Mouse (Mus musculus): ENCODE measurements around the gene Nxn. TPM values are rescaled to one million over a fixed set of nuclear protein-coding genes. Genes with fewer than 3 reads are reported as not detected.
A peak's percentile ranks its signal among the peaks of the same experiment; 100 is the strongest.

Gene Nxn
- total and polyA plus RNA-seq, 3 experiments: 10.0 to 19.1 (median 14.6) TPM

DNA sequence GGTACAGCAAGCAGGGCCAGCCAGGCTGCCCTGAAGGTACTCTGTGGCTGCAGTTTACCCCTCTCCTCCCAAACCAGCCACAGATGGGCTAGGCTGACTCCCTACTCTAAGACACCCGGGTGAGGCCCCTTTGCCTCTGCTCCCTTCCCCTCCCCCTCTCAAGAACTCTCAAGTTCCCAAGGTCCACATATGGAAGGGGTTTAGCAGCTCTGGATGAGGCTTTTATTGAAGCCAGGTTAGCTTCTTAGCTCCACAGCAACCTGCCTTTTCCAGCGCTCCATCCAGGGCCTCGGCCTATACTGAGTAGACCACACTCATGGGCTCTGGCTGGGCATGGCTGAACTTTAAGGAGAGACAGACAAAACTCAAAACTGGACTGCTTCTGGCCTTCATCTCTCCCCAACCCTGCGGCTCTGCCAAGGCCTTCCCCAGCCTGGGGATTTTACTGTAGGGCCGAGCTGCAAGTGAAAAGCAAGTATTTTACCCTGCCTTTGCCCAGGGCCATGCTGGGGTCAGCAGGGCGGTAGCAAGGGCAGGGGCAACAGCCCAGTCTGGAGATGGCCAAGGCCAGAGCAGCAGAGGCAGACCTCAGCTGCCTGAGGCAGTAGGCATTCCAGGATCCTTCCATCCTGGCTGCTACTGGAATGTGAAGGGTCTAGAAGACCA, 31.2 kb upstream of the Nxn start:
- Histone ChIP-seq H3K4me3 (no peak overlapping the region), H3K4me1 (ENCODE audit: control insufficient read depth, insufficient read depth, low read length) (peaks cover 15% of the 10 kb centered on the region), H3K27ac (no peak overlapping the region; the same call in 1 of the 2 replicates), H3K79me2 (replicated peaks; ENCODE audit: control insufficient read depth, insufficient read depth, low read length) (no peaks in the 10 kb centered on the region), H3K36me3 (ENCODE audit: control insufficient read depth, insufficient read depth, low read length) (no peaks in the 10 kb centered on the region), H3K27me3 (ENCODE audit: control insufficient read depth, insufficient read depth, low read length) (no peaks in the 10 kb centered on the region), H3K9ac (ENCODE audit: low read depth, low read length) (no peak overlapping the region)
- WGBS: 76% methylated on average over 6 of the region's 6 CpGs
- intact Hi-C loops (cut with DNase I): no loop called here
- no peak for TF ChIP-seq POLR2A (IDR thresholded peaks at IDR 0.05; ENCODE audit: insufficient read depth, low read depth, low read length)
- TF ChIP-seq CTCF (IDR thresholded peaks at IDR 0.05): no peak
- no peak for TF ChIP-seq EP300 (IDR thresholded peaks at IDR 0.05; ENCODE audit: insufficient read depth, low read depth, low read length)
- no peak for DNase-seq

DNA sequence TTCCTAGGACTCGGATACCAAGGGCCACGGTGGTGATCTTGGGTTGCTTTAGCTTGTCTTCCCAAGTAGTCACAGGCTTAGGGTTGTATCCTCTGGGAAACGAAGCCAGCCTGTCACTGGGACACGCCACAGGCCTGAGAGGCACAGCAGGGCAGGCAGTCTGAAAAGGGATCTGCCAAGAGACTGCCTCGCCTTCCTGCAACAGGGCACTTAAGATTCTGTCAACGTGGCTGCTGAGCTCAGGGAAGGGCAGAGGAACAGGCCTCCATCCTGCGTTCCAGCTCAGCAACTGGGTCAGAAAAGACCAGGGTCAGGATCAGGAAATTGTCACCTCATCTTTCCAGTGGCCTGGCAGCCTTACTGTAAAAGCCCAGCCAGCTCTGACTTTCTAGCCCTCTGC, 30.6 kb upstream of the Nxn start:
- intact Hi-C loops (cut with DNase I): no loop called here
- Histone ChIP-seq H3K79me2 (replicated peaks; ENCODE audit: control insufficient read depth, insufficient read depth, low read length) (no peaks in the 10 kb centered on the region), H3K9ac (ENCODE audit: low read depth, low read length) (no peak overlapping the region), H3K36me3 (ENCODE audit: control insufficient read depth, insufficient read depth, low read length) (no peaks in the 10 kb centered on the region), H3K27ac (no peak overlapping the region; the same call in 1 of the 2 replicates), H3K4me1 (ENCODE audit: control insufficient read depth, insufficient read depth, low read length) (peaks cover 13% of the 10 kb centered on the region), H3K27me3 (ENCODE audit: control insufficient read depth, insufficient read depth, low read length) (no peaks in the 10 kb centered on the region), H3K4me3 (no peak overlapping the region)
- TF ChIP-seq EP300 (IDR thresholded peaks at IDR 0.05; ENCODE audit: insufficient read depth, low read depth, low read length) (no peak), CTCF (IDR thresholded peaks at IDR 0.05) (no peak), POLR2A (IDR thresholded peaks at IDR 0.05; ENCODE audit: insufficient read depth, low read depth, low read length) (no peak)
- WGBS: 57% methylated on average over 7 of the region's 7 CpGs
- DNase-seq: no peak

DNA sequence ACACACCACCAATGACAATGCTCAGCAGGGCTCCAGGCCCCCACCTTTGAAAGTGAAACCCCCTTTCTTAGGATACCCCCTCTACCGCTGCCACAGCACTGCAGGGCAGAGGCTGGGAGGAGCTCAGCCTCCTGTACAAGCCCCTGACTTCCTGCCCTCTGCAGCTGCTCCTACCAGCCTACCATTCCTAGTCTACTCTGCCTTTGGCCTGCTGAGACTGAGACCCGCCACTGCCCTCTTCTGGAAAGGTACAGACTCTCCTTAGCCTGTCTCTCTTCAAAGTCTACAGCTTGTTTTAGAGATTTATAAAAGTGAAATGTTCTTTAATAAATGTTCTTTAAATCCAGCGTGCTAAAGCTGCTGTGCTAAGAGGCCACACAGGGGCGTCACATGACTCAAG, 30.1 kb upstream of the Nxn start:
- Histone ChIP-seq H3K27ac (no peak overlapping the region; the same call in 1 of the 2 replicates), H3K36me3 (ENCODE audit: control insufficient read depth, insufficient read depth, low read length) (no peaks in the 10 kb centered on the region), H3K9ac (ENCODE audit: low read depth, low read length) (no peak overlapping the region), H3K27me3 (ENCODE audit: control insufficient read depth, insufficient read depth, low read length) (no peaks in the 10 kb centered on the region), H3K79me2 (replicated peaks; ENCODE audit: control insufficient read depth, insufficient read depth, low read length) (no peaks in the 10 kb centered on the region), H3K4me1 (ENCODE audit: control insufficient read depth, insufficient read depth, low read length) (peaks cover 13% of the 10 kb centered on the region), H3K4me3 (no peak overlapping the region)
- TF ChIP-seq CTCF (IDR thresholded peaks at IDR 0.05) (peak; percentile 50), EP300 (IDR thresholded peaks at IDR 0.05; ENCODE audit: insufficient read depth, low read depth, low read length) (no peak), POLR2A (IDR thresholded peaks at IDR 0.05; ENCODE audit: insufficient read depth, low read depth, low read length) (no peak)
- intact Hi-C loops (cut with DNase I): no loop called here
- 71% methylated on average over 4 of the region's 4 CpGs for WGBS
- no peak for DNase-seq

DNA sequence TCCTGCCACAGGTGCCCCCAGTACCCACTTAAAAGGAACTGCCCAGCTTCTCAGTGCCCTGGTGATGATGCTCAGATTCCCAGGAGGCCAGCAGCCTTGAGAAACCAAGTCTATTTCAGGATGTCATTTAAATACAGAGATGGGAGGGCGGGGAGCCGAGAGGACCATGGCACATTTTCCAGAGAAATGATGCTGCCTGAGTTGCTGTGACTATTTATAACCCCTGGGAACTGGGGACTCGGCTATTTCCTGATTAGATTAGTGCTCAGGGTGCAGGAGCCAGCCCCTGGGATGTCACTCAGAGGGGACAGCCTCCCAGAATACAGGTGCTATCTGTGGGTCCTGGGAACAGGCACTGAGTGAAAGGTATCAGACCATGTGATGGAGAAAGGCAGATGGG, 28.8 kb upstream of the Nxn start:
- TF ChIP-seq EP300 (IDR thresholded peaks at IDR 0.05; ENCODE audit: insufficient read depth, low read depth, low read length) (0 out of 2 replicates have a peak, but pooled peaks have one; percentile 40), POLR2A (IDR thresholded peaks at IDR 0.05; ENCODE audit: insufficient read depth, low read depth, low read length) (no peak)
- intact Hi-C loops (cut with DNase I): no loop called here
- Histone ChIP-seq H3K9ac (ENCODE audit: low read depth, low read length) (no peak overlapping the region), H3K27ac (peak overlapping the region; percentile 46), H3K4me3 (no peak overlapping the region), H3K4me1 (ENCODE audit: control insufficient read depth, insufficient read depth, low read length) (peaks cover 13% of the 10 kb centered on the region), H3K79me2 (replicated peaks; ENCODE audit: control insufficient read depth, insufficient read depth, low read length) (no peaks in the 10 kb centered on the region), H3K27me3 (ENCODE audit: control insufficient read depth, insufficient read depth, low read length) (no peaks in the 10 kb centered on the region), H3K36me3 (ENCODE audit: control insufficient read depth, insufficient read depth, low read length) (no peaks in the 10 kb centered on the region)
- 21% methylated on average over 3 of the region's 3 CpGs for WGBS
- DNase-seq: peak in 1 of 2 experiments; percentile 59

GRCm38 (mm10) chr11:76425749-76426148, 26.8 kb upstream of the Nxn start:
- WGBS: 86% methylated on average over 6 of the region's 6 CpGs
- no peak for DNase-seq
- Histone ChIP-seq H3K79me2 (replicated peaks; ENCODE audit: control insufficient read depth, insufficient read depth, low read length) (no peaks in the 10 kb centered on the region), H3K9ac (ENCODE audit: low read depth, low read length) (no peak overlapping the region), H3K27ac (no peak overlapping the region), H3K36me3 (ENCODE audit: control insufficient read depth, insufficient read depth, low read length) (no peaks in the 10 kb centered on the region), H3K4me3 (no peak overlapping the region), H3K4me1 (ENCODE audit: control insufficient read depth, insufficient read depth, low read length) (peaks cover 13% of the 10 kb centered on the region), H3K27me3 (ENCODE audit: control insufficient read depth, insufficient read depth, low read length) (no peaks in the 10 kb centered on the region)
- intact Hi-C loops (cut with DNase I): no loop called here
- TF ChIP-seq POLR2A (IDR thresholded peaks at IDR 0.05; ENCODE audit: insufficient read depth, low read depth, low read length) (no peak), EP300 (IDR thresholded peaks at IDR 0.05; ENCODE audit: insufficient read depth, low read depth, low read length) (no peak), CTCF (IDR thresholded peaks at IDR 0.05) (no peak)

GRCm38 (mm10) chr11:76420896-76421295, 22.0 kb upstream of the Nxn start:
- no peaks in the 10 kb centered on the region for H3K27me3 ChIP-seq (ENCODE audit: control insufficient read depth, insufficient read depth, low read length)
- TF ChIP-seq CTCF (IDR thresholded peaks at IDR 0.05) (no peak), POLR2A (IDR thresholded peaks at IDR 0.05; ENCODE audit: insufficient read depth, low read depth, low read length) (no peak), EP300 (IDR thresholded peaks at IDR 0.05; ENCODE audit: insufficient read depth, low read depth, low read length) (no peak)
- no peak overlapping the region for H3K27ac ChIP-seq
- H3K4me3 ChIP-seq: no peak overlapping the region
- no peaks in the 10 kb centered on the region for H3K36me3 ChIP-seq (ENCODE audit: control insufficient read depth, insufficient read depth, low read length)
- no peaks in the 10 kb centered on the region for H3K79me2 ChIP-seq (replicated peaks; ENCODE audit: control insufficient read depth, insufficient read depth, low read length)
- peak in 1 of 2 experiments; percentile 39 for DNase-seq
- intact Hi-C loops (cut with DNase I): no loop called here
- H3K9ac ChIP-seq (ENCODE audit: low read depth, low read length): no peak overlapping the region
- no peaks in the 10 kb centered on the region; the same call in 1 of the 2 replicates for H3K4me1 ChIP-seq (ENCODE audit: control insufficient read depth, insufficient read depth, low read length)
- WGBS: 50% methylated on average over 4 of the region's 4 CpGs

All from heart, adult 2 months (tissue).